Mouse (Mus musculus): ENCODE measurements at regions not wholly inside any gene's neighbourhood (a gene's known extent, or its start where the extent isn't known, plus 50 kb on each side); places are given as distances from the start of the nearest gene placed in this dataset.

GRCm38 (mm10) chr1:52553871-52554270, 53.4 kb upstream of the Nab1 start:
- DNase-seq (ENCODE audit: low spot score): no peak

- DNase-seq (ENCODE audit: low spot score): no peak
Measured at GRCm38 (mm10) chr1:52565812-52566211, 64.7 kb upstream of the Nemp2 start.

- no peak for DNase-seq (ENCODE audit: low spot score)
Measured at GRCm38 (mm10) chr1:52571674-52572073, 58.8 kb upstream of the Nemp2 start.

- peak; percentile 37 for DNase-seq (ENCODE audit: low spot score)
Measured at GRCm38 (mm10) chr1:52578298-52579056, 52.0 kb upstream of the Nemp2 start.

- DNase-seq (ENCODE audit: low spot score): no peak
Measured at GRCm38 (mm10) chr1:52580132-52580896, 50.2 kb upstream of the Nemp2 start.
